Mouse (Mus musculus) megakaryocyte, embryonic 14.5 days (primary cell): Measurements from ENCODE around the gene Pias3.

Source experiments
- FLI1 ChIP-seq: IDR thresholded peaks from 2 replicates; pipeline ENCODE4 v1.6.1; 2012; ENCODE audit warnings: low read length, inconsistent platforms, mixed read lengths
- GATA1 ChIP-seq: IDR thresholded peaks from 3 replicates; pipeline ENCODE4 v1.6.1; 2012; ENCODE audit warnings: mixed read lengths, low read length, inconsistent platforms, borderline replicate concordance

DNA sequence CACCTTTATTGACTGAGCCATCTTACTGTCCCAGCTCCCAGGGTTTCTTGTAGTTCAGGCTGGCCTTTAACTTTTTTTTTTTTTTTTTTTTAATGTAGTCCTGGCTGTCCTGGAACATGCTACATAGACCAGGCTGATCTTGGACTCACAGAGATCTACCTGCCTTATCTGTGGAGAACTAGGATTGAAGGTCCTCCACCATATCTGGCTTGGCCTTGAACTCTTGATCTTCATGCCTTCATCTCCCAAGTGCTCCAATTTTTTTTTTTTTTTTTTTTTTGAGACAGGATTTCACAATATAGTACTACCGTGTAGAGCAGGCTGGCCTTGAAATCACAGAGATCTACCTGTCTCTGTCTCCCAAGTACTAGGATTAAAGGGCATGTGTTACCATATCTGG lies 2.6 kb upstream of the Pias3 start:
- TF ChIP-seq GATA1 (no peak), FLI1 (no peak)
